Mouse (Mus musculus) myocyte (in vitro differentiated cells): ENCODE data around the gene Lmo3.

Experiments used
- CEBPB ChIP-seq: IDR thresholded peaks from 2 replicates; pipeline ENCODE4 v1.6.1; 2011; ENCODE audit warnings: mild to moderate bottlenecking, moderate library complexity; ENCODE audit not compliant: poor library complexity, insufficient read depth, severe bottlenecking
- E2F4 ChIP-seq: IDR thresholded peaks from one replicate; pipeline ENCODE4 v1.6.1; 2011; ENCODE audit warnings: mild to moderate bottlenecking, control low read depth, moderate library complexity; ENCODE audit not compliant: insufficient read depth
- MAX ChIP-seq: IDR thresholded peaks from one replicate; pipeline ENCODE4 v1.6.1; 2011; ENCODE audit warnings: low read depth, mild to moderate bottlenecking, control low read depth
- POLR2A ChIP-seq: IDR thresholded peaks from one replicate; pipeline ENCODE4 v1.6.1; 2011; ENCODE audit warnings: low read depth, mild to moderate bottlenecking, control low read depth, moderate library complexity; ENCODE audit not compliant: insufficient read length
- POLR2AphosphoS2 ChIP-seq: IDR thresholded peaks from one replicate; pipeline ENCODE4 v1.6.1; 2011; ENCODE audit warnings: low read depth, control low read depth; ENCODE audit not compliant: insufficient read length
- TCF12 ChIP-seq: IDR thresholded peaks from one replicate; pipeline ENCODE4 v1.6.1; 2011; ENCODE audit warnings: mild to moderate bottlenecking, control low read depth; ENCODE audit not compliant: poor library complexity, insufficient read depth, severe bottlenecking
- USF1 ChIP-seq: IDR thresholded peaks from one replicate; pipeline ENCODE4 v1.6.1; 2011; ENCODE audit warnings: low read depth, mild to moderate bottlenecking, control low read depth, moderate library complexity

DNA sequence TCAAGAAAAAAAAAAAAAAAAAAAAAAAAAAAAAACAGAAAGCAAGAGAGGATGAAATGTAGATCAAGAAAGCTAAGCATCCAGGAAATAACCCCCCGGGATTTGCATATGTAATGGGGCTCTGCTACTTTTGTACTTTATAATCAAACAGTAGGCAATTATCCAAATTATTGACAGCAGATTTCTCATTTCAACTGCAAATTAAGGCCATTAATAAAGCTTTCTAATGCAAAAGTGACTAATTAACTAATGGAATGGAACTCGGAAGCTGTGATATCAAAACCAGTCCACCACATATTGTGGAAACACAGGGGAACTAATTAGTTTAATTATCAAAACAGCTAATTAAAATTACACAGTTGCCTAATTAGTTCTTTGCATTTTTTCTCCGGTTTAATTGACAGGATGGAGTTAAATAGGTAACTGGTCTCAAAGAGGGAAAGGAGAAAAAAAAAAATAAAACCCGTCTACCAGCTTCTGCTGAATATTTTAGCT, 785 bp upstream of the Lmo3 start:
- TF ChIP-seq E2F4 (no peak), POLR2A (no peak), POLR2AphosphoS2 (no peak), TCF12 (no peak), CEBPB (no peak), MAX (no peak), USF1 (no peak)
